Comparison of ENCODE assay signal across 12 mouse cellular contexts in the genomic region with DNA sequence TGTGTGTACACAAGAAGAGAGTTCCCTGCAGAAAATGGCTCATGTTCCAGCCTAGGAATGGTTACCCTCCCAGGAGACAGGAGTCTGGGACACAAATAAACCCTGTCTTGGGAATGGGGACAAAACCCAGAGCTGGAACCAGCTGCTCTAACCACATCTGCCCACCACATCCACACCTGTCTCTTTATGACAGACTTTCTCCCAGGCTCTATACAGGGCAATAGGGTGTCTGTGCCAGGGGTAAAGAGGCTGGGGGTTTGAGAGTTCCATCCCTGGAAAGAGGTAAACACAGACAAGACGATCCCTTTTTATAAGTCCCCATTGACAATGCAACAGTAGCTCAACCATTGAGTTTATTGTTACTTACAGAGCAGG. TPM values are rescaled to one million over a fixed set of nuclear protein-coding genes. Genes with fewer than 3 reads are reported as not detected.
DNase-seq lines count a peak whose midpoint lies in the region; ATAC-seq lines count a peak whose summit lies in the region.
"Had no signal": no experiment of that assay in that cellular context is flagged by ENCODE, and none has a peak within 500 bp of the region (broad histone marks: within the 10 kb centered on the region; RNA-seq: fewer than 3 reads in every experiment).

No protein-coding gene starts in this region.

- H3K4me2 ChIP-seq in heart, embryonic 12.5 days = no peak overlapping the region; the same call in 1 of the 2 replicates
- H3K4me2 ChIP-seq in embryonic facial prominence, embryonic 14.5 days (ENCODE audit: low read depth, low read length) = peak overlapping the region; percentile 48; the same call in 1 of the 2 replicates
- H3K4me2 ChIP-seq in hindbrain, embryonic 16.5 days (ENCODE audit: low read length) = peak overlapping the region; percentile 48
- peak overlapping the region; percentile 36 for H3K4me2 ChIP-seq in midbrain, embryonic 14.5 days (ENCODE audit: low read length)
- H3K4me2 ChIP-seq in liver, embryonic 12.5 days = no peak overlapping the region

- H3K9me3 ChIP-seq in heart, embryonic 12.5 days (replicated peaks) = peaks cover 5% of the 10 kb centered on the region; the same call in 1 of the 2 replicates
- no peaks in the 10 kb centered on the region for H3K9me3 ChIP-seq in embryonic facial prominence, embryonic 14.5 days (ENCODE audit: control insufficient read depth, low read length)
- no peaks in the 10 kb centered on the region for H3K9me3 ChIP-seq in hindbrain, embryonic 16.5 days (ENCODE audit: control insufficient read depth, low read length)
- H3K9me3 ChIP-seq in midbrain, embryonic 14.5 days (ENCODE audit: control insufficient read depth, low read length) = no peaks in the 10 kb centered on the region
- 0 out of 2 replicates have a peak, but pooled peaks cover 3% of the 10 kb centered on the region for H3K9me3 ChIP-seq in liver, embryonic 12.5 days (replicated peaks)

- ATAC-seq in heart, embryonic 12.5 days (ENCODE audit: insufficient number of reproducible peaks, low FRiP score) = no peak; the same call in 1 of the 2 replicates
- peak; percentile 77; the same call in 1 of the 2 replicates for ATAC-seq in embryonic facial prominence, embryonic 14.5 days (ENCODE audit: low read depth)
- peak; percentile 55 for ATAC-seq in hindbrain, embryonic 16.5 days
- ATAC-seq in midbrain, embryonic 14.5 days (ENCODE audit: low FRiP score, low TSS enrichment) = peak; percentile 18; the same call in 1 of the 2 replicates
- no peak for ATAC-seq in liver, embryonic 12.5 days

- 76% methylated on average over 1 of the region's 1 CpGs for WGBS in heart, embryonic 12.5 days
- 45% methylated on average over 1 of the region's 1 CpGs for WGBS in embryonic facial prominence, embryonic 14.5 days
- 32% methylated on average over 1 of the region's 1 CpGs for WGBS in hindbrain, embryonic 16.5 days
- 16% methylated on average over 1 of the region's 1 CpGs for WGBS in midbrain, embryonic 14.5 days
- 61% methylated on average over 1 of the region's 1 CpGs for WGBS in liver, embryonic 12.5 days (ENCODE audit: insufficient replicate concordance)

- intact Hi-C loops in heart, postnatal 25 days (cut with DNase I) = no loop called here

- peaks cover 4% of the 10 kb centered on the region; the same call in 1 of the 2 replicates for H3K4me1 ChIP-seq in heart, embryonic 12.5 days (replicated peaks)
- H3K4me1 ChIP-seq in embryonic facial prominence, embryonic 14.5 days (ENCODE audit: control insufficient read depth, insufficient read depth, low read length) = peaks cover 18% of the 10 kb centered on the region
- peaks cover 25% of the 10 kb centered on the region for H3K4me1 ChIP-seq in hindbrain, embryonic 16.5 days (ENCODE audit: control insufficient read depth, insufficient read depth, low read depth, low read length)
- peaks cover 45% of the 10 kb centered on the region for H3K4me1 ChIP-seq in midbrain, embryonic 14.5 days (ENCODE audit: control insufficient read depth, insufficient read depth, low read length)
- H3K4me1 ChIP-seq in liver, embryonic 12.5 days = no peaks in the 10 kb centered on the region

- H3K27ac ChIP-seq in heart, embryonic 12.5 days (ENCODE audit: poor library complexity, severe bottlenecking) = peak overlapping the region; percentile 20
- peak overlapping the region; percentile 76 for H3K27ac ChIP-seq in embryonic facial prominence, embryonic 14.5 days (replicated peaks; ENCODE audit: low read depth, low read length)
- peak overlapping the region; percentile 91 for H3K27ac ChIP-seq in hindbrain, embryonic 16.5 days (ENCODE audit: low read depth, low read length)
- H3K27ac ChIP-seq in midbrain, embryonic 14.5 days (replicated peaks; ENCODE audit: low read depth, low read length) = peak overlapping the region; percentile 96
- no peak overlapping the region for H3K27ac ChIP-seq in liver, embryonic 12.5 days

- no peaks in the 10 kb centered on the region for H3K36me3 ChIP-seq in heart, embryonic 12.5 days
- no peaks in the 10 kb centered on the region for H3K36me3 ChIP-seq in embryonic facial prominence, embryonic 14.5 days (ENCODE audit: control insufficient read depth, insufficient read depth, low read length)
- H3K36me3 ChIP-seq in hindbrain, embryonic 16.5 days (ENCODE audit: control insufficient read depth, insufficient read depth, low read length) = no peaks in the 10 kb centered on the region
- no peaks in the 10 kb centered on the region for H3K36me3 ChIP-seq in midbrain, embryonic 14.5 days (ENCODE audit: control insufficient read depth, insufficient read depth, low read length)
- H3K36me3 ChIP-seq in liver, embryonic 12.5 days = no peaks in the 10 kb centered on the region

- H3K27me3 ChIP-seq in heart, embryonic 12.5 days (replicated peaks) = peaks cover 33% of the 10 kb centered on the region
- H3K27me3 ChIP-seq in embryonic facial prominence, embryonic 14.5 days (replicated peaks; ENCODE audit: control insufficient read depth, insufficient read depth, low read length) = no peaks in the 10 kb centered on the region
- 0 out of 2 replicates have a peak, but pooled peaks cover 3% of the 10 kb centered on the region for H3K27me3 ChIP-seq in hindbrain, embryonic 16.5 days (replicated peaks; ENCODE audit: control insufficient read depth, insufficient read depth, low read length)
- H3K27me3 ChIP-seq in midbrain, embryonic 14.5 days (ENCODE audit: control insufficient read depth, insufficient read depth, low read length) = no peaks in the 10 kb centered on the region
- peaks cover 20% of the 10 kb centered on the region for H3K27me3 ChIP-seq in liver, embryonic 12.5 days (replicated peaks)

- no peak for DNase-seq in heart, postnatal 25 days (ENCODE audit: low spot score)
- no peak for DNase-seq in embryonic facial prominence, embryonic 14.5 days (ENCODE audit: low spot score)
- DNase-seq in midbrain, embryonic 14.5 days = no peak
- DNase-seq in urinary bladder, adult 18-20 months (ENCODE audit: low spot score in 2 of 2) = no peak
- DNase-seq in liver = no peak

- H3K4me3 ChIP-seq in heart, embryonic 12.5 days = no peak overlapping the region
- H3K4me3 ChIP-seq in embryonic facial prominence, embryonic 14.5 days (ENCODE audit: low read depth, low read length) = no peak overlapping the region
- H3K4me3 ChIP-seq in hindbrain, embryonic 16.5 days (ENCODE audit: low read length) = no peak overlapping the region
- no peak overlapping the region for H3K4me3 ChIP-seq in midbrain, embryonic 14.5 days (replicated peaks; ENCODE audit: low read depth, low read length)
- no peak overlapping the region for H3K4me3 ChIP-seq in liver, embryonic 12.5 days

- H3K9ac ChIP-seq in heart, embryonic 12.5 days = no peak overlapping the region
- no peak overlapping the region for H3K9ac ChIP-seq in embryonic facial prominence, embryonic 14.5 days (ENCODE audit: low read depth, low read length)
- peak overlapping the region; percentile 50 for H3K9ac ChIP-seq in hindbrain, embryonic 16.5 days (ENCODE audit: low read depth, low read length)
- H3K9ac ChIP-seq in midbrain, embryonic 14.5 days (replicated peaks; ENCODE audit: low read length) = peak overlapping the region; percentile 42; the same call in 1 of the 2 replicates
- H3K9ac ChIP-seq in liver, embryonic 12.5 days = no peak overlapping the region

RNA-seq across cellular contexts. Expression of a gene that starts 14.0 kb away (rescaled TPM):
- polyA plus RNA-seq in heart, embryonic 12.5 days (2016; fragmentation: Nextera tagmentation; extraction: Ambion mirVana) = not detected in 2 replicates
- not detected for total RNA-seq in heart, postnatal 25 days (2021)
- 0.08 and 0.10 TPM in 2 replicates for polyA plus RNA-seq in embryonic facial prominence, embryonic 14.5 days (2014; fragmentation: Nextera tagmentation; extraction: Ambion mirVana)
- 0.06 TPM in 2 replicates for polyA plus RNA-seq in hindbrain, embryonic 16.5 days (2015; fragmentation: Nextera tagmentation; extraction: Ambion mirVana)
- polyA plus RNA-seq in midbrain, embryonic 14.5 days (2014; fragmentation: Nextera tagmentation; extraction: Ambion mirVana) = 0.12 TPM in 1 of 2 replicates, not detected in the other
- polyA plus RNA-seq in liver, embryonic 12.5 days (2016; fragmentation: Nextera tagmentation; extraction: Ambion mirVana) = not detected in 2 replicates
- total RNA-seq: common myeloid progenitor, adult 5-6 weeks; gastrocnemius, adult 8-10 months; heart, postnatal 14 days; layer of hippocampus, postnatal 10 days had no signal

Comparison
In these comparisons a context has a peak if more than half of its experiments do, and no peak if none do; other contexts are left out.
1. ATAC-seq: peak in embryonic facial prominence, embryonic 14.5 days (single experiment), hindbrain, embryonic 16.5 days (single experiment) and midbrain, embryonic 14.5 days (single experiment); none in heart, embryonic 12.5 days (single experiment) and liver, embryonic 12.5 days (single experiment).
2. H3K4me2 ChIP-seq: peak in embryonic facial prominence, embryonic 14.5 days (single experiment), hindbrain, embryonic 16.5 days (single experiment) and midbrain, embryonic 14.5 days (single experiment); none in heart, embryonic 12.5 days (single experiment) and liver, embryonic 12.5 days (single experiment).
3. H3K9ac ChIP-seq: peak in hindbrain, embryonic 16.5 days (single experiment) and midbrain, embryonic 14.5 days (single experiment); none in heart, embryonic 12.5 days (single experiment), embryonic facial prominence, embryonic 14.5 days (single experiment) and liver, embryonic 12.5 days (single experiment).